In genomic region chrX:101309299-101309698, GRCm38 (mm10) we compare ENCODE assay signal across 19 mouse cellular contexts. TPM values are rescaled to one million over a fixed set of nuclear protein-coding genes. Genes with fewer than 3 reads are reported as not detected.
"Had no signal": no experiment of that assay in that cellular context is flagged by ENCODE, and none has a peak within 500 bp of the region (broad histone marks: within the 10 kb centered on the region; RNA-seq: fewer than 3 reads in every experiment).

No protein-coding gene starts in this region.

- DNase-seq: kidney, adult 11 months; kidney, adult 8-10 months; kidney, postnatal 10 days; kidney, postnatal 36 days; liver, embryonic 13.5 days; lung, adult 2 months; lung, postnatal 14 days; lung, postnatal 4 days; right cerebral cortex, adult 18-20 months; spleen, adult 18-20 months; thymus, adult 18-20 months; thymus, postnatal 36 days had no signal

- ATAC-seq: intestine, embryonic 15.5 days; midbrain, embryonic 15.5 days had no signal

RNA-seq across cellular contexts. Expression of gene Nlgn3, which starts 10.3 kb away (rescaled TPM):
- total RNA-seq: megakaryocyte progenitor cell, adult 5-6 weeks had no signal

RNA-seq across cellular contexts. Expression of gene Gm20489, which starts 40.5 kb away (rescaled TPM):
- total RNA-seq: layer of hippocampus, postnatal 14 days; left cerebral cortex, postnatal 25 days; liver, adult 2 months; megakaryocyte progenitor cell, adult 5-6 weeks; megakaryocyte-erythroid progenitor cell, adult 5-6 weeks had no signal

RNA-seq across cellular contexts. Expression of gene Gm614, which starts 45.5 kb away (rescaled TPM):
- total RNA-seq: layer of hippocampus, postnatal 14 days; left cerebral cortex, postnatal 25 days; liver, adult 2 months had no signal
